Mouse (Mus musculus) embryonic fibroblast, embryonic 13.5 days (primary cell): Measurements from ENCODE around the gene Rbak.

Source experiments
- CTCF ChIP-seq: IDR thresholded peaks from 2 replicates; pipeline ENCODE4 v1.5.1; 2011; ENCODE audit warnings: mild to moderate bottlenecking, control low read depth, low read length, moderate library complexity, borderline replicate concordance; ENCODE audit not compliant: insufficient read depth
- POLR2A ChIP-seq: IDR thresholded peaks from 2 replicates; pipeline ENCODE4 v1.6.1; 2011; ENCODE audit warnings: low read depth, mild to moderate bottlenecking, control low read depth, low read length, moderate library complexity

- TF ChIP-seq CTCF = no peak
- TF ChIP-seq POLR2A = no peak
These were observed 15.0 kb downstream of the Rbak start for GRCm38 (mm10) chr5:143165508-143166070.
